Mouse (Mus musculus) T-helper 1 cell (primary cell): ENCODE measurements around the gene 1700011L22Rik.

Experiments
- in situ Hi-C: fragments of 300-600 bp; cut with MboI, MseI; formaldehyde crosslinking; loops from one replicate; pipeline ENCODE4 v1.15.1; 2025; ENCODE audit warnings: high pct_unique_total_duplicates

The 1700011L22Rik gene

DNA sequence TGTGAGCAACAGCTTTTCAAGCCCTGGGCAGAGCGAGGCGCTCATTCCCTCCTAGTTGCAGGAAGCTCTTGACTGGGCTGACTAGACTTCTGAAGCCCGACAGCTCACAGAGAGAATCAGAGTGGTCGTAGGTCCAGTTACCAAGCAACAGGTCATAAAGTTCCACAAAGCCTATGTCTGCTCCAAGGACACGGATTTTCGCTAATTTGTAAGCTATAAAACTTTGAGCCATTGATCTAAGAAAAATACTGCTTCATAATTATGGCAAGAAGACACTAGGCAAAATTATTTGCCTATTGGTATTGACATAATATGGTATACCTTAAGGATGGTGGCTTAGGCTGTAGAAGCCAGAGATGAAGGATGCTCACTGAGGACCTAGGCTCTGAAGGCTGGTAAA, at the start of gene 1700011L22Rik:
Gene 1700011L22Rik, minus strand, starts transcription at position 101 of the 400 bp plus-strand sequence.
- in situ Hi-C loops = no loop called here

DNA sequence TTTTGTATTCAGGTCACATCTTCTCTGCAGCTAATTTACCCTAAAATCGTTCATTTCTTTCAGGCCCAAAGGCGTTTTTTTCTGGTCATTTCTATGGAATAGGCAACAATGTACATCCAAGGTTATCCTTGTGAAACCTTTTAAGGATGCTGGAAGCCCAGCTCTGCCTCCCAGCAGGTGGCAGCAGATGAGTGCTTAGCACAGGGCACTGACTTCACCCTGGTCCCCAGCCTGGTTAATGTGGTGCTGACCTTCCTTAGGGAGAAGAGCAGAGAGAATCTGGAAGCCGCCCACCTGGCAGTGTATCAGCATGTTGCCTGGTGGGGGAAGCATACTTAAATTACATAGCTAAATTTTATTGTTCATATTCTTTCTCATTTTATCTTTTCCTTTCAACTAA, 49.4 kb upstream of the 1700011L22Rik start:
- in situ Hi-C loops = no loop called here

DNA sequence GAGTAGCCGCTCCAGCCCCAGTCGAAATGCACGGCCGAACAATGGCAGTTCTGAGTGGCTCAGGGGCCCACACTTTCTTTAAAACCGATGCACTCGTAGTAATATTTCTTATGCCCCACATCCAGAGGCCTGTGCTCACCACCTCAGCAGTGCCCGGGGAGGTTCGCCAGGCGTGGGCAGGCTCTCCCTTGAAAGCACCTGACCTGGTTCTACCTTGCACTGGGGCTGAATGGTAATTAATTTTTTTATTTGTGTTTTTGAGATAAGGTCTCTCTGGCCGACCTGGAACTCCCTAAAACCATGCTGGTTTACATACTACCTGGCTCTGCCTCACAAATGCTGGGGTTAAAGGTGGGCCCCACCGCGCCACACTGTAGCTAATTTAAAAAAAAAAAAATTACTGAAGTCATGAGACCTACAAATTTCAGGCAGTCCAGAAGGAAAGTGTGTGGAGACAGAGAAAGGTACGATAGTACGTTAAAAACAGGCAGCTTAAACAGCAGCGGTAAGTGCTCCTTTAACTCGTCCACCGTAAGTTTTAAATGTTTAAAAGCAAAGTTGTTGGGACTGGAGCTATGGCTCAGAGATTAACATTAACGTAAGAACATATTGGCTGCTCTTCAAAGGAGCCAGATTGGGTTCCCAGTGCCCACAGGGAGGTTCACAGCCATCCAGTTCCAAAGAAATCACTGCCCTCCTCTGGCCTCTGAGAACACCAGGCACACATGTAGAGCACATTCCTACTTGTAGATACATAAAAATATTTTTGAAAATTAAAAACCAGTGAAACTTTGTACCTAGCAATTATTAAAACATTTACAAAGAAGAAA, 47.1 kb upstream of the 1700011L22Rik start:
- in situ Hi-C loops = no loop called here

DNA sequence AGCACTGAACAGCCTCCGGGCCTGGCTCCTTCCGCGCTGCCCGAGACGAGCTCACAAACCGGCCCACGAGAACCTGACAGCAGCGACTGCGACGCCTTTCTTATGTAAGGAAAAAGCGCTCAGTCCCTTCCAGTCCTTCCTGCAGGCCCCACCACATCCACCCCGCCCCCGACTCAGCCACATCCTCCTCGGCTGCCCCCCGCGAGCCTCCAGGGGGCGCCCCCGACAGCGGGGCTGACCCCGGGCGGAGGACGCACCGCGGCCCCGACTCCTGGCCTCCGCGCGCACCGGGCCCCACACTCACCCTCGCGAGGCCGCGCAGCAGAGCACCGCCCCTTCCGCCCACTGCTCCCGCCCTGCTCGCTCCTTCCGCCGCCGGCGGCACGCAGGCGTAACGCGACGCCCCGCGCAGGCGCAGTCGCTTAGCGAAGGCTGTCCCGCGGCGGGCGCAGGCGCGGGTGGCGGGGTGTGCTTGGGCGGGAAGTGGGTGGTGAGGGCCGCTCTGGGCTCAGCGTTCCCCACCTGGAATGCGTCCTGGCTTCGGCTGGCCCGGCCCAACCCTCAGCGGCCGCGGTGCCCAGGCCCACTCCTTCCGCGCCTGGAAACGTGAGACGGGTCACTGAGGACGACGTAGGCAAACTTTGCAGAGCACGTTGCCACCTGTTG, 46.4 kb upstream of the 1700011L22Rik start, which contains the start of gene Mmaa:
Gene Mmaa, minus strand, starts transcription at position 328 of the 666 bp plus-strand sequence.
- in situ Hi-C loops = no loop called here

DNA sequence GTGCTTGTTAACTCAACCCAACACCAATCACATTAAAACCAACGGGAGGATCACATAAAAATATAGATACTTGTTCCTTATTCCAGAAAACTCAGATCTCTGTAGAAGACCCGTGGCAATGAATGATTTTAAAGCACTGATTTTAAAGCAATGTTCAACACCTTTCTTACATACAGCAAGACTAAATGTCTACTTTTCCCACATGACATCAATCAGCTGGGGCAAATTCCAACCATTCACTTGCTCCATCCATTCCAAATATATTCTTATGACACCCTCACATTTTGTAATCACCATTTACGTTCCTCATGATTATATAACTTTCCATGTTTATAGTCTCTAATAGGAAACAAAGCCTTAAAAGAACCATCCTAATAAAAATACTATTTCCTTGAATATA, 45.5 kb upstream of the 1700011L22Rik start:
- in situ Hi-C loops = no loop called here

DNA sequence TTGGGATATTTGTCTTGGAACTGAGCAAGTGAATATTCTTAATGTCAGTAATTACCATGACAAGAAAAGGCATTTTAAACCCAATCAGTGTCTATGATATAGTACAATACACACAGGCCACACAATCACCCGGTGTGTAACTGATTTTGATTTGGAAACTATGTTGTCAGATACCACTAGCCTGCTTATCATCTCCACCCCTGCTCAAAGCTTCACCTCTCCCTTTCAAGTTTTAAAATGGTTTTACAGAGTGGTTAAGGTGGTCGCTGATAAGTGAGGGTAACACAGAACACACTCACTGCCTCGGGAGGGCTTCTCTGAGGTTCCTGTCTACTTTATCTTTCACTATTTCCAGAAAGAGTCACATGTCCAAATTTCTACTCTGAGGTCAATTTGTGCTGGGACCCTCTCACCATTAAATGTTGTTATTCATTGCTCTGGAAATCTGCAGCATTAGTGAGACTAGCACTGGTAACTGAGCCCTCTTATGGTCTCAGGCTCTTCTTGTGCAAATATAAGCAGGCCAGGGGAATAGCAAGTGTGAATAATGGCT, 44.4 kb upstream of the 1700011L22Rik start:
- in situ Hi-C loops = no loop called here

DNA sequence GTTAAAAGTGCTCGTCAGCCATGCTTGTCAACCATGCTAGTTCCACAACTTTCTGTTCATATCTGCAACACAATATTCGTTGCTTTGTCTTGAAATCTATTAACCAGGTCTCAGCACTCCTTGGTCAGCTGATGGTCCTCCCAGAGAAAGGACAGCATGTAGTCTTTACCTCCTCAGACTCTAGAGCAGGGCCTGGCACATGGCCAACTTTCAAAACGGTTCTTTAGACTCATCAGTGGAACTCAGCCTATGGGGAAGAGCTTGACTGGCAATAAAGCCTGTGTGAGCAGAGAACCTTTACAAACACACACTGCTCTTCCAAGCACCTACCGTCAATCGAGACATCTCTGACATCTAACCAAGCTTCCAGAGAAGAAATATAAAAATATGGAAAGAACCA, 41.2 kb upstream of the 1700011L22Rik start:
- in situ Hi-C loops = no loop called here

DNA sequence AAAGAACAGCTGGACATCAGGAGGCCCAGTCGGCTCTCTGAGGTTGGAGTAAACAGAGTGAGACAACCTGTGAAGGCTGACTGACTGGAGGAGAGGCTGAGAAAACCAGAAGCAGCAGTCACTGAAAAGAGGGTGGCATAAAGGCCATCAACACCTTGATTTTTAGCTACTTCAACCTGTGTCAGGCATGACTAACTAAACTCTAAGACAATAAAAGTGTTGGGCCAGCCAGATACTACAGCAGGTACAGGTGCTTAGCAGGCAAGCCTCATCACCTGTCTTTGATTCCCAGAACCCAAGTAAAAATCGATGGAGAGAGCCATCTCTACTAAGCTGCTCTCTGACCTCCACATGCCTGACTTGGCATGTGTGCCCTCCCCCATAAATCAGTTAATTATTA, 40.3 kb upstream of the 1700011L22Rik start:
- in situ Hi-C loops = no loop called here

DNA sequence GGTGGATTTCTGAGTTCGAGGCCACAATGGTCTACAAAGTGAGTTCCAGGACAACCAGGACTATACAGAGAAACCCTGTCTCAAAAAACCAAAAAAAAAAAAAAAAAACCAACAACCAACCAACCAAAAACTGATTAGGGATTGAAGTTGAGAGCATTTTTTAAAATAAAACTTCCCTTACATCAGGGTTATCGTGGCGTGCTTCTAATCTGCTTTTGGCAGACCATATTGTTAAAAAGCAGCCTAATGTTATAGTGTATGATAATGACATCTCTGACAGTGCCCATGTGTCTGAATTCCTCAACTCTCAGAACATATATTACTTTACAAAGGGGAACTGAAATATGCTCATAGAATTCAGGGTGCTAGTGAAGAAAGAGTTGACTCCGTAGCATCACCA, 39.9 kb upstream of the 1700011L22Rik start:
- in situ Hi-C loops = no loop called here

DNA sequence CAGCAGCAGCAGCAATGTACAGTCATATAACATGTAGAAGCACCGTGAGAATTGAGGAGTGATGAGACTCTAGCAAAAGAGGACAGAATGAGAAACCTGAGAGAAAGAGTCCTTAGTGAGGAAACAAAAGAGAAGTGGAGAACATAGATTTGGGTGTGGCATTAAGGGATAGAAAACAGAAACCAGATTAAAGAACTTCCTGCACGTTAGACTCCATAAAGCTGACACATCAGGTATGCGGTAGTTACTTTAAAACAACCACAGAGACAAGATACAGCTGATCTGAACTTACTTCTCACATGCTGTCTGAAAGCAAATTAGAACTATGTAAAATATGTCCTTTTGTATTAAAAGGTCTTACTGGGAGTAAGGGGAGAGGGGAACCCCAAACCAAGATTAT, 38.1 kb upstream of the 1700011L22Rik start:
- in situ Hi-C loops = no loop called here

DNA sequence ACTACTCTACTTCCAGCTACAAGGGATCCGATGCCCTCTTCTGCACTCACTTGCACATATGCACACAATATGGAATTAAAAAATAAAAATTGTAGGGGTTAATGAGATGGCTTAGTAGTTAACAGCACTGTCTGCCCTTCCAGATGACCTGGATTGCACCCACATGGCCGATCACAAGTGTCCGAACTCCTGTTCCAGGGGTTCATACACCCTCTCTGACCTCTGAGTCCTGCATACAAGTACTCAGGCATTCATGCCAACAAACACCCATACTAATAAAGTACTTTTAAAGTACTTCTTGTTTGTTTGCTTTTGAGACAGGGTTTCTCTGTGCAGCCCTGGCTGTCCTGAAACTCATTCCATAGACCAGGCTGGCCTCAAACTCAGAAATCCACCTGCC, 36.3 kb upstream of the 1700011L22Rik start:
- in situ Hi-C loops = no loop called here

DNA sequence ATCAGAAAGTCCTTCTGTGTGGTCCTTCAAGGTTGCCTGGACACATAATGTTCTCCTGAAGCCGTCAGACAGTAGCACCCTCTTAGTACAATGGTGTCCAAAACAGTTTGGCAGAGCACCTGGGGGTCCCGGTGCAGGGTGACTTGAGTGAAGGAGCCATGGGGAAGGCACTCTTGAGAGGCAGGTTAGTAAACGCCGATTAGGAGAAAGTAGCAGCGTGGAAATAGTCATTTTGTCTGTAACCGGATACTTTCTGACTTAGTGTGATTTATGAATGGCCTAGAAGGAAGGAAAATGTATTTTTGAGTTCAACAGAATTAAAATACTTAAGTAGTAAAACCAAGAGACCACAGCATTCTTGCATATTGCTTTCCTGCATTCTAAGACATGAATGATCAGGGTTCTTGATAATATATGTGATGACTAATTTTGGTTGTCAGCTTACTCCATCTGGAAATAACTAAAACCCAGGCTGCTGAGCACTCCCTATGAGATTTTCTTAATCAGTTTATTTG, 33.1 kb upstream of the 1700011L22Rik start:
- in situ Hi-C loops = no loop called here

DNA sequence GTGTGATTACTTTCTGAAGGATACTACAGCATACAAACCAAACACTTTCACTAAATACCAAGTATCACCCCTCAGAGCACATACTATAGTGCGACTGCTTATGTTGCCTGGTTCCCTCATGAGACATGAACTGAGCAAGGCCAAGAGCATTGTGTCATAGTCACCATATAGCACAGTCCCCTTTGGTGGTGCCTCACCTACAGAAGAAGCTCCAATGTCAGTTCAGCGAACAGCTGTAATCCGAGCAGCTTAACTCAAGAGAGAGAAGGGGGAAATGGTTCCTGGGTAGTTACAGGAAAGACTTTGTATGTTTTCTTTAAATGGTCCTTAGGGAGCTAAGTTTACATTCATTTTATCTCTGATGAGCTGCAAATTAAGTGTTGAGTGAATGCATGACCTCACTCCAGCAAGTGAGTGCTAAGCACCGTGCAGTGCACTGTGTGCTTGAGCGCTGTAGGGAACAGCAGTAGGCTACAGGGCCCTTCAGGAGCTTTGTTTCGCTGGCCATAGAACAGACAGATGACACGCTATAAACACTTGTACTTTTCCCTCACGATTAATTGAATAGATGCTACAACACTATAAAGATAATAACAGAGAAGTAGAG, 29.0 kb upstream of the 1700011L22Rik start:
- in situ Hi-C loops = no loop called here

DNA sequence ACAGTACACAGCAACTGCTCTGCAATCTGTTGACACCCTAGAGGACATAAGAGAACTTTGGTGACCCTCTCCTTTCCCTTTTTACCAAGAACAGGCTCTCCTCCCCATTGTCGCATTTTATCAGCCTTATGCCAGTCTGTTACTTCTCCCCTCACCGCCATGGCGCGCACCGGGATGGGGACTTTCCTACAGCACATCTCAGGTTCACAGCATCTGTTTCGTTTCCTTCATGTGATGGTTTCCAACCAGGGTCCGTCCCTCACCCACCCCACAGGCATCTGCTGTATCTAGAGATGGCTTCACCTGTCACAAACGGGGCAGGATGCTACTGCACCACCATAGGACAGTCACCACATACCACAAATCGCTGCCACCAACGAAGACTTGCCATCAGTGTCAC, 26.6 kb upstream of the 1700011L22Rik start:
- in situ Hi-C loops = no loop called here

DNA sequence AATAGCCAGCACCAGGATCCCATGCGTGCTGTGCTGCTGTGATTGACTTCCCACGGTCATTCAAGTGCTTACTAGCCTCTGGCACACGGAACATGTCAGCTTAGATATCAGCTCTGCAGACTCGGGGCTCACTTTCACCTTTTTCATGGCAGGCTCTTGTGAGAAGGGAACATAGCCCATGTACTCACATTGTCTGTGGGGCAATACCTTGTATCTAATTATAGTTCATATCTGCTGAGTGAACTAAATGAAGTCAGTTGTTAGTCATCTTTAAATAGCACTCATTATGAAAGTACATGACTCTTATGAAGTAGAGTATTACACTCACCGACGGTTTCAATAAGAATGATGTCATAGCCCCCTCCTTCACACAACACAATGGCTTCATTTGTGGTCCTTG, 25.4 kb upstream of the 1700011L22Rik start:
- in situ Hi-C loops = no loop called here

DNA sequence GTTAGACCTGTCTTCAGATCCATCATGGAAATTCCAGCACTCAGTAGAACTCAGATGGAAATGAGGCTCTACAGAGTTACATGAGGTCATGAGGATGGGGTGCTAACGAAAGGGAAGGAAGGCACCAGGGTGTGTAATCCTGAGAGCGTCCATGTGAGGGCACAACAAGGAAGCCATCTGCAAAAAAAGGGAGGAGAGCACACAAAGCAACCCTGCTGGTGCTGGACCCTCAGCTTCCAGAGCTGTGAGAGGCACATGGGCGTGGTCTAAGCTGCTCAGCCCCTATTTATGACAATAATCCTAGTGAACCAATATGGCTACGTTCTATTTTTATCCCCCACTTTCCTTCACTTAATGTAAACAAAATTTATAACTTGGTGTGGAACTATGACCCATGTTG, 24.3 kb upstream of the 1700011L22Rik start:
- in situ Hi-C loops = no loop called here

DNA sequence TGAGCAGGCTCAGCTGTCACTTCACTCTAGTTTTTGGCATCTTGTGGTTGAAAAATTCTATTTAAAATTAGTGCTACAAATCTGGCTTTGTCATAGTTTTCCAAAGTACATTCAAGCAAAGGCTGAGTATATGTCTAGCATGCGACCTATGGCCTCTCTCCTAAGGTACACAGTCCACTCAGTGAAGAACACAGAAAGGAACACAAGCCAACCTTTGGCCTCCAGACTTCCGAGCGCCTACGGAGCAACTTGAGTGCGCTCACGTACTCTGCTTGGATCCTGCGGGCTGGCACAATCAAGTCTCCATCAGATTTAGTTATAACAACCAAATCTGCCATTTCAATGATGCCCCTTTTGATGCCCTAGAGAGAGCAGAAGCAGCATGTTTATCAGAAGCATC, 20.6 kb upstream of the 1700011L22Rik start:
- in situ Hi-C loops = loop anchor here (10.0 kb wide), 1 partner anchor 776 kb away; no protein-coding TSS in a partner anchor

DNA sequence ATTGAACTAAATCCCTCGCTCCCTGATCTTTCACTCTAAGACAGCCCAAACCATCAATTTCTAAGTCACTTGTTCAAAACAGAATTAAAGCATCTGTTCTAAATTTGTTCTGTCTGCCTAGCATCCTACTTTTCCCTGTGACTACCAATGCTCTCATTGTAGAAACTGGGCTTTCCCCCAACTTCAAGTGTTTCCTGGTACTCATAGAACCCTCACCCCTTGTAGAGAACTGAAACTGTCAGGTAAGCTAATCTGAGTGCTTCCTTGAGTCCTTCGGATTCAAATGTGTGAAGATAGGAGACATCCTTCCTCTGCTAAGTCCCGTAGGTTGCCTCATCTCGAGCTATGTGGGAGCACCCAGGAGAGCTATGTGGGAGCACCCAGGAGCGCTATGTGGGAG, 13.6 kb upstream of the 1700011L22Rik start:
- in situ Hi-C loops = loop anchor here (10.0 kb wide), 1 partner anchor 783 kb away; no protein-coding TSS in a partner anchor

DNA sequence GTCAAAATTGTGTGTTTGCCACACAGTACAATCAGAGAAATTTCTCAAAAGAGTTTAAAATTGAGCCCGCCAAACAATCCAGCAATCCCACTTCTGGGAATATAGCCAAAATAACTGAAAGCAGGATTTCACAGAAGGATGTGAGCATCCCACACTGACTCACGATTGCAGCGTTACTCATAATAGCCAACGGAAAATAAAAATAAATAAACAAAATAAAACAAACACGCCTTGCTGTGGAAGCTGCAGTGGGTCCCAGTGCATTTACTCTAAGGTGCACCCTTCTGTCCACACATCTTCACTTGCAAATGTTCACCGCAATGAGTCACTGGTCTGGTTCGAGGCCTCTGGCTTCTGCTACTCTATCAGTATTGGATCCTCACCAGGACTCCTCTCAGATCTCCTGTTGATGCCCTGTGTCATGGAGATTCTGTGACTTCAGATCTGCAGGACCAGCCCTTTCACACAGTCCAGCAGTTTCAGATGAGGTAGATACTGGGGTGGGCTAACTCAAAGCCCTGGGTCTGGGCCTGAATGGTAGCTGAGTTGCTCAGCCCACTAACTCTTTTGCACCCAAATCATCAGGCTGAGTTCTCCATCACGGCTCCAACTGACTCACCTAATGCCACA, 7.8 kb upstream of the 1700011L22Rik start:
- in situ Hi-C loops = no loop called here

DNA sequence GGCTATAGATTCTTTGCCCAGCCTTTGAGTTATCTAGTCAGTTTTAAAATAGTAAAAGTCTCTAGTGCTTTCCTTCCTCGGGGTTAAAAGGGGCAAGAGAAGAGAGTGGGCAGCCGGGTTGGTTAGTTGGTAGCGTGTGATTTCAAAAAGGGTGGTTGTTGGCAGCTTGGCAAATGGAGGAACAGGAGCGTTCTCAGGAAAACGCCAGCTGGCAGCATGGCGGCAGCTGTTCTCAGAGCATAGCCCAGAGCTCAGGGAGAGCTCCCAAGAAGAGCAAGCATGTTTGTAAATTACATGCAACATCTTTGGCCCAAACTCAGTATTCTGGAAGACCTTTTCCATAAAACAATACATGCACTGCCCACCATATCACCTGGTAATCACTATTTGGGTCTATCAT, 5.4 kb upstream of the 1700011L22Rik start:
- in situ Hi-C loops = no loop called here

DNA sequence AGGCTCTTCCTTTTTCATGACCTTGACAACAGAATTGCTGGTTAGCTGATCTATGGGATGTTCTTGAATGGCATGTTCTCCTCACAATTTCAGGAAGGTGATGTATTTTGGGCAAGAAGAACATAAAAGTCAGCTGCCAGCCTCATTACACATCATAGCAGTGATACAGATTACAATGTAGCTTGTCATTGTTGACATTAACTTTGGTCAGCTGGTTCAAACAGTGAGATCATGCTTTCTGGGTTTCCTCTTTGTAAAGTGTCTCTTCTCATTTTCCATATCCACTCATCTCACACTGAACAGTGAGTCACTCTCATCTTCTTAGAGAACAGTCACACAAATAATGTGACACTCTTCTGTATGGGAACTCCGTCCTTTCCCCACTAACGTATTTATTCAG, 4.9 kb downstream of the 1700011L22Rik start:
- in situ Hi-C loops = no loop called here

DNA sequence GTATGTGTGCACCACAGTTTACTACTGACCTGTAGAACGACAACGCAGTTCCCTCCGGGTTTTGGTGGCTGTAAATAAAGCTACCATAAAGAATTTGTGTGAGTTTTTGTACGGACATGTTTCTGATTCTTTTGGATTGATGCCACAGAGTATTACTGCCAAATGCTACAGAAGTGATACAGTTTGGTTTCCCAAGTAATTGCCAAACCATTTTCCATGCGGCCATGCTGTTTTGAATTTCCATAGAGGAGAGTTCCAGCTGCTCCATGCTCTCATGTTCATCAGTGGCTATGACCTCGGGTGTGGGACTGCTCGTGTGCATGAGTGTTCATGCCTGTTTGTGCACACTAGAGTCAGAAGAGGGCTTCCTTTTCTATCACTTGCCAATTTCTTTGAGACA, 8.4 kb downstream of the 1700011L22Rik start:
- in situ Hi-C loops = no loop called here
